Comparison of ENCODE assay signal across 29 mouse cellular contexts in genomic region chr9:76407549-76407948, GRCm38 (mm10).
"Had no signal": no experiment of that assay in that cellular context is flagged by ENCODE, and none has a peak within 500 bp of the region (broad histone marks: within the 10 kb centered on the region; RNA-seq: fewer than 3 reads in every experiment).

No protein-coding gene starts in this region.

- H3K27me3 ChIP-seq: embryonic facial prominence, embryonic 12.5 days; embryonic facial prominence, embryonic 13.5 days; embryonic facial prominence, embryonic 15.5 days; forebrain, embryonic 12.5 days; forebrain, embryonic 13.5 days; forebrain, embryonic 15.5 days had no signal

- H3K27ac ChIP-seq: embryonic facial prominence, embryonic 10.5 days; embryonic facial prominence, embryonic 12.5 days; embryonic facial prominence, embryonic 13.5 days; embryonic facial prominence, embryonic 15.5 days; forebrain, embryonic 10.5 days; forebrain, embryonic 12.5 days; forebrain, embryonic 13.5 days; forebrain, embryonic 15.5 days; gastrocnemius, adult 2 months; heart, adult 2 months had no signal

- H3K4me3 ChIP-seq: embryonic facial prominence, embryonic 10.5 days; embryonic facial prominence, embryonic 12.5 days; embryonic facial prominence, embryonic 13.5 days; embryonic facial prominence, embryonic 15.5 days; erythroblast, embryonic 14.5 days; forebrain, embryonic 10.5 days; forebrain, embryonic 12.5 days; forebrain, embryonic 13.5 days; forebrain, embryonic 15.5 days; gastrocnemius, adult 2 months; heart, adult 2 months had no signal

- H3K4me1 ChIP-seq: embryonic facial prominence, embryonic 10.5 days; embryonic facial prominence, embryonic 12.5 days; embryonic facial prominence, embryonic 13.5 days; embryonic facial prominence, embryonic 15.5 days; forebrain, embryonic 10.5 days; forebrain, embryonic 12.5 days; forebrain, embryonic 13.5 days; forebrain, embryonic 15.5 days had no signal

- H3K36me3 ChIP-seq: embryonic facial prominence, embryonic 10.5 days; embryonic facial prominence, embryonic 12.5 days; embryonic facial prominence, embryonic 13.5 days; embryonic facial prominence, embryonic 15.5 days; forebrain, embryonic 10.5 days; forebrain, embryonic 12.5 days; forebrain, embryonic 15.5 days had no signal

- H3K9me3 ChIP-seq: embryonic facial prominence, embryonic 10.5 days; embryonic facial prominence, embryonic 12.5 days; embryonic facial prominence, embryonic 13.5 days; embryonic facial prominence, embryonic 15.5 days; forebrain, embryonic 10.5 days; forebrain, embryonic 12.5 days; forebrain, embryonic 13.5 days; forebrain, embryonic 15.5 days had no signal

- ATAC-seq: forebrain, embryonic 13.5 days; forebrain, embryonic 14.5 days; forebrain, embryonic 15.5 days; forebrain, embryonic 16.5 days; forebrain, postnatal 0 days had no signal

- DNase-seq: cerebellum, adult 2 months; cerebellum, adult 8-10 months; cerebellum, adult 9-10 months; cerebellum, adult 9-11 months; cerebellum, postnatal 10 days; cerebellum, postnatal 14 days; cerebellum, postnatal 25 days; cerebellum, postnatal 36 days; embryo, embryonic 11 days; forebrain, postnatal 0 days; gastrocnemius, adult 2 months; gastrocnemius, postnatal 10 days; gastrocnemius, postnatal 14 days; gastrocnemius, postnatal 25 days; gastrocnemius, postnatal 36 days; heart, adult 11 months; heart, adult 18-20 months; heart, adult 2 months had no signal
